Mouse (Mus musculus): ENCODE measurements at regions not wholly inside any gene's neighbourhood (a gene's known extent, or its start where the extent isn't known, plus 50 kb on each side); places are given as distances from the start of the nearest gene placed in this dataset.
A peak's percentile ranks its signal among the peaks of the same experiment; 100 is the strongest.

GRCm38 (mm10) chr10:8960964-8961675 lies 75.2 kb upstream of the Sash1 start:
- TF ChIP-seq CTCF (conservative IDR thresholded peaks at IDR 0.05 in 1 of 2, IDR thresholded peaks at IDR 0.05 in 1 of 2; ENCODE audit: low read depth in 2 of 2, low read length in 2 of 2) (peak in 1 of 2 experiments; percentile 13; a peak in 1 of 4 replicates), MYC (IDR thresholded peaks at IDR 0.05; ENCODE audit: low read depth, low read length) (no peak), ZNF384 (IDR thresholded peaks at IDR 0.05; ENCODE audit: low read depth, low read length) (no peak), TBP (conservative IDR thresholded peaks at IDR 0.05; ENCODE audit: low read depth, low read length) (no peak), MAFK (IDR thresholded peaks at IDR 0.05; ENCODE audit: insufficient replicate concordance, low read length) (no peak), E2F4 (IDR thresholded peaks at IDR 0.05; ENCODE audit: insufficient replicate concordance, low read depth, low read length) (no peak), MEF2A (IDR thresholded peaks at IDR 0.05; ENCODE audit: borderline replicate concordance, low read depth, low read length) (no peak), RAD21 (IDR thresholded peaks at IDR 0.05; ENCODE audit: low read depth, low read length) (no peak; the same call in 1 of the 2 replicates)

Measured in CH12.LX (cell line).